Mouse (Mus musculus) thymus, postnatal 0 days (tissue): Measurements from ENCODE around the gene Numb. TPM values are rescaled to one million over a fixed set of nuclear protein-coding genes. Genes with fewer than 3 reads are reported as not detected.
"Not testable (repeated sequence)": the region's sequence is repeated elsewhere in the genome, so short reads cannot be mapped to it uniquely, and the experiment has no call there.

Experiments used
- DNase-seq: peaks from one replicate; pipeline ENCODE4 v3.0.0-alpha.2; 2015; ENCODE audit warnings: low spot score
- polyA plus RNA-seq: library from polyadenylated mRNA; unstranded; fragments of >200 nt; fragmentation: Nextera tagmentation; extraction: Ambion mirVana; gene quantifications from 2 replicates; pipeline ENCODE4 v1.2.1, GENCODE M21; 2015

Gene Numb
- polyA plus RNA-seq, 1 experiment from 2014 or later, result 13.6 TPM

- no peak for DNase-seq
Measured at GRCm38 (mm10) chr12:83922724-83923485, 1.2 kb upstream of the Numb start.

GRCm38 (mm10) chr12:83920721-83921441 lies 853 bp downstream of the Numb start:
- DNase-seq, result no peak

- DNase-seq, result no peak
Measured at GRCm38 (mm10) chr12:83916884-83917283, 4.8 kb downstream of the Numb start.

- DNase-seq, result no peak
Measured at GRCm38 (mm10) chr12:83914797-83915196, 6.9 kb downstream of the Numb start.

GRCm38 (mm10) chr12:83914202-83914740 lies 7.5 kb downstream of the Numb start:
- DNase-seq, result no peak

GRCm38 (mm10) chr12:83910451-83910850 lies 11.3 kb downstream of the Numb start:
- DNase-seq, result no peak

- no peak for DNase-seq
Measured at GRCm38 (mm10) chr12:83892926-83893325, 28.8 kb downstream of the Numb start.

GRCm38 (mm10) chr12:83891278-83891677 lies 30.5 kb downstream of the Numb start:
- DNase-seq, result no peak

- DNase-seq, result no peak
Measured at GRCm38 (mm10) chr12:83889128-83889527, 32.6 kb downstream of the Numb start.

GRCm38 (mm10) chr12:83885516-83886285 lies 36.0 kb downstream of the Numb start:
- DNase-seq, result no peak

- DNase-seq, result not testable (repeated sequence)
Measured at GRCm38 (mm10) chr12:83885065-83885464, 36.7 kb downstream of the Numb start.

GRCm38 (mm10) chr12:83882503-83882902 lies 39.2 kb downstream of the Numb start:
- DNase-seq, result no peak

GRCm38 (mm10) chr12:83882088-83882487 lies 39.6 kb downstream of the Numb start:
- no peak for DNase-seq

- DNase-seq, result no peak
Measured at GRCm38 (mm10) chr12:83880913-83881312, 40.8 kb downstream of the Numb start.

- no peak for DNase-seq
Measured at GRCm38 (mm10) chr12:83875097-83875496, 46.6 kb downstream of the Numb start.

- no peak for DNase-seq
Measured at GRCm38 (mm10) chr12:83874597-83874996, 47.1 kb downstream of the Numb start.

GRCm38 (mm10) chr12:83864501-83864900 lies 57.2 kb downstream of the Numb start:
- no peak for DNase-seq

- no peak for DNase-seq
Measured at GRCm38 (mm10) chr12:83861880-83862279, 59.9 kb downstream of the Numb start.

- DNase-seq, result no peak
Measured at GRCm38 (mm10) chr12:83860688-83861087, 61.0 kb downstream of the Numb start.

GRCm38 (mm10) chr12:83858052-83858451 lies 63.7 kb downstream of the Numb start:
- DNase-seq, result no peak

GRCm38 (mm10) chr12:83855211-83855610 lies 66.5 kb downstream of the Numb start:
- DNase-seq, result no peak

- DNase-seq, result no peak
Measured at GRCm38 (mm10) chr12:83854281-83854680, 67.5 kb downstream of the Numb start.
